Mouse (Mus musculus) embryo, embryonic 10 days (tissue): ENCODE data around the gene Rwdd2a.

Experiments
- DNase-seq: peaks from one replicate; pipeline ENCODE4 v3.0.0-alpha.2; 2015; ENCODE audit warnings: low spot score

Rwdd2a gene

GRCm38 (mm10) chr9:86571540-86572135 lies at the start of gene Rwdd2a, which contains the start of gene Pgm3:
TSS of gene Rwdd2a (plus strand) at chr9:86571991.
TSS of gene Pgm3 (minus strand) at chr9:86571842.
- DNase-seq = peak; percentile 93

DNA sequence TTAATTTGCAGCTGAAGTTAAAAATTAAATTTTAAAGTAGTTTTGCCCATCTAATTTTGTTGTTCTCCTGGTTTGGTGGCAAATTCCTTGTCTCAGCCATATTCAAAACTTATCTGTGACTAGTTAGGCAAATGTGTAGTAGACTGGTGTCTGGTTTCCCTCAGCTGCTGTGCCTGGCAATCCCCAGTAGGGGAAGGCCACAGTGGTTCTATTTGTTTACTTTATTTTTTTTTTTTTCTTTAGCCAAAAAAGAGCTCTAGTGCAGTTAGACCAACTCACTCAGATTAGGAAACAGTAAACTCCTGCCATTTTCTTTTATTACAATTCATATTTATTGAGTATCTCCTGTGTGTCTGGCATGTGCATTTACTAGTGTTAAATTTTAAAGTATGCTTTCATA lies 49.5 kb upstream of the Rwdd2a start:
- no peak for DNase-seq

- no peak for DNase-seq
Measured at GRCm38 (mm10) chr9:86525600-86525999, 46.2 kb upstream of the Rwdd2a start.

GRCm38 (mm10) chr9:86534071-86534470 lies 37.7 kb upstream of the Rwdd2a start:
- no peak for DNase-seq

DNA sequence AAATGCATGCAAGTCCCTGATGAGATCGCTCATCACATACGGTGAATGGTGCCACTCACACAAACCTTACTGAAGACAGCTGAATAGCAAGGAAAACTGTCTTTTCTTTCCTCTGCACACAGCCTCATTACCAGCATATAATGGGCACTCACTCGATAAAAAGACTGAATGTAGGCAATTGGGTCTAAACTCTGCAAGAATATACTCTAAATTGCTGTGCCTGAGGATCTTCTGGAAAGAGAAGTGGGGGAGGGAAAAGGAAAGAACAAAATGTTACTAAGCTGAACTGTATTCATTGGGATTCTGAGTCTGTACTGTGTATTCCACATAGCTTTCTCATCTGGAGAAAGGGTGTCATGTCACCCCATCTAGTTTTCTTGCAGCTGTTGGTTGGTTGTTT lies 28.3 kb upstream of the Rwdd2a start:
- no peak for DNase-seq

GRCm38 (mm10) chr9:86544559-86544958 lies 27.2 kb upstream of the Rwdd2a start:
- DNase-seq = no peak

GRCm38 (mm10) chr9:86549637-86550162 lies 22.1 kb upstream of the Rwdd2a start:
- no peak for DNase-seq

DNA sequence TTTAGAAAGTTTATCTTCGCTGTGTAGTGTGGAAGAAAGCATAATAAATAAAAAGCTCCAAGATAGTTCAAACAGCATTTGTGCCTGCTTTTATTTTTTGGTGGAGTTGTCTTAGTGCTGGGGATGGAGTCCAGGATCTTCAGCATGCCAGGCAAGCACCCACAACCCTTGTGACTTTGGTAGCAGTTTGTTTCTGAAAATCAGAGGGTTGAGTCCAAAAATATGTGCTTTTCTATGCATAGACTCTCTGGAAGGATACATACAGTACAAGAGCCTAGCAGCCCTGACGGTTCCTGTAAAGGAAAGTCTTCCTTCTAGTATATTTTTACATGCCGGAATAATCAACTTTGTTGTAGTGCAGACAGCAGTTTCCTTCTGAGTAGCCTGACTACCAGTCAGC lies 21.1 kb upstream of the Rwdd2a start:
- no peak for DNase-seq

DNA sequence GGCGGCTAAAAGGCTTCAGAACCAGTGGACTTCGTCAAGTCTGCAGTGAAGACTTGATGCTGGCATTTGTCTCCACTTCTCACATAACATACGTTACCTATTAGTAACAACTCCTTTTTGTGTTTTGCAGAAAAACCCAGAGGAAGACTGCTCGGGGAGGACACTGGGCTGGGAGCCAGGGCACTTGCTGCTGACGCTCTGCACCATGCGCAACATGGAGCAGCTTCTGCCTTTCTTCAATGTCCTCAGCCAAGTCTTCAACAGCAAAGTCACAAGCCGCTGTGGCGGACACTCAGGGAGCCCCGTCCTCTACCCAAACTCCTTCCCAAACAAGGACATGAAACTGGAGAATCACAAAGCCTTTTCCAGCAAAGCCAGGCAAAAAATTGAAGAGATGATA lies 17.9 kb upstream of the Rwdd2a start:
- DNase-seq = no peak

DNA sequence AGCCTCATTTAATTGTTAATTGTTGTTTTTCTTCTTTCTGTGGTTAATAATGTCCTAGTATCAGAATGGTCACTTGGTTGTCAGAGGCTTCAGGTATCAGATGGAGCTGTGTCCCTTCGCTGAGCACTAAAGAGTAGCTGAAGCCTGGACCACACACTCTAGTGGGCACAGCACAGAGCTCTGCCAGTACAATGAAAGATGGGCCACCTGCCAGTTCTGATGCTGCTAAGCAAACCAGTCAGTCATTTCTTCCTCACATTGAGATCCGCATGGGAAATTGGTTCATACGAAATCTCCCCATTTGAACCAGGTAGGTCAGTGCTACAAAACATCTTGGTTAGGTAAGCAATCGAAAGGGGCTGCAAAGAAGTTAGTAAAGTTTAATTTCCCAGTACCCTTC lies 17.1 kb upstream of the Rwdd2a start:
- no peak for DNase-seq

DNA sequence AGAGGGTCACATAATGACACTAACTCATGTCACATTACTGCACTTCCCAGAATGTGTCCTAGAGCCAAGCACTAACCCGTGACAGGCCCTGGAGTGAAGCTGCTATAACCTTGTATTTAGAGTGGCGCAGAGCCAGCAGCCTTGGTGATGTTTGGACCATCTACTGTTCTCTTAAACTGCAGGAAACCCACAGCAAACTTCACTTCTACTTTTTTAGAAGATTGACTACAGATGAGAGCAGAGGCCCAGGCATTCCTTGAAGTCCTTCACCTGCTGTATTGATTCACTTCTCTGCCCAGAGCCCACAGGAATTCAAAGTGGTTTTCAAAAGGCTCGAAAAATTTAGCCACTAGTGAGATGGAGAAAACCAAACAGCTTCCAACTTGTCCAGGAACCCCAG lies 11.2 kb upstream of the Rwdd2a start:
- DNase-seq = no peak

DNA sequence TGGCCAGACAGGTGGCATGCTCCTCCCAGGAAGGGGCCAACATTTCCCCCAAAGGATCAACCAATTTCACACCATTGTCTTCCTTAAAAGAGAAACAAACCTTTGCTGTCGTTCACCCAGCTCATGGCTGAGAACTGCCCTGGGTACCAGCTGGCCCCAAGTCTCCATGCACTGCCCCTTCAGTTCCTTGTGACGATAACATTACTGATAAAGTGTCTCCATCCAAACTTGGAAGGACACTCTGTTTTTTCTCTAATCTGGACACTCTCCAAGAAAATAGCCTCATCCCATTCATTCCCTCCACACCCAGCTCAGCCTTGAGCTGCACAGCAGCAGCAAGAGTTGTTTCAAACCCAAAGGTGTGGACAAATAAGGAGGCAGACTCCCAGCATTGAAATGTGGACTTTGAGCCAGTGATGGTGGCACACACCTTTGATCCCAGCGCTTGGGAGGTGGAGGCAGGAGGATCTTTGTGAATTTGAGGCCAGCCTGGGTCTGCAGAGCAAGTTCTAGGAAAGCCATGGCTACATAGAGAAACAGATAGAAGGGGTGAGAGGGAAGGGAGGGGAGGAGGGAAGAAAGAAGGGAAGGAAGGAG lies 2.4 kb upstream of the Rwdd2a start:
- DNase-seq = no peak

GRCm38 (mm10) chr9:86570261-86570890 lies 1.4 kb upstream of the Rwdd2a start:
- DNase-seq = no peak

GRCm38 (mm10) chr9:86570946-86571345 lies 845 bp upstream of the Rwdd2a start:
- no peak for DNase-seq

DNA sequence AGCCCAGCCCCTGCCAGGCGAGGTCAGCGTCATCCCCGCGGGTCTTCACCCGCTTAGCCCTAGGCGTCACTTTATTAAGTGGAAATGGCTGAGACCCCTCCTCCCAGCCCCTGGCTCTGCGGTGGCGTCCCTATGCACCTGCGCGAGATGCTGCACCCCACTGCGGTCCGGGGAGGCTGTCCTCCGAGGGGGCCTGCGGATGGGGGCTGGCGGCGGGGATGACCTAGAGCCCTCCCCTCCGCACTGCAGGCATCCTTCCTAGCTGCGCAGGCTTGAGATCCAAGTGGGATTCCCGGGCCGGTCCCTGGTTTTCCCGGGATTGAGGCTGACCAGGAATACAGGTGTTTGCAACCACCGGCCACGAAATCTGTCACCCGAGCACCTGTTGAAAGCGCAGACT lies 405 bp downstream of the Rwdd2a start:
- DNase-seq = no peak

GRCm38 (mm10) chr9:86572636-86573291 lies 973 bp downstream of the Rwdd2a start:
- peak; percentile 90 for DNase-seq

DNA sequence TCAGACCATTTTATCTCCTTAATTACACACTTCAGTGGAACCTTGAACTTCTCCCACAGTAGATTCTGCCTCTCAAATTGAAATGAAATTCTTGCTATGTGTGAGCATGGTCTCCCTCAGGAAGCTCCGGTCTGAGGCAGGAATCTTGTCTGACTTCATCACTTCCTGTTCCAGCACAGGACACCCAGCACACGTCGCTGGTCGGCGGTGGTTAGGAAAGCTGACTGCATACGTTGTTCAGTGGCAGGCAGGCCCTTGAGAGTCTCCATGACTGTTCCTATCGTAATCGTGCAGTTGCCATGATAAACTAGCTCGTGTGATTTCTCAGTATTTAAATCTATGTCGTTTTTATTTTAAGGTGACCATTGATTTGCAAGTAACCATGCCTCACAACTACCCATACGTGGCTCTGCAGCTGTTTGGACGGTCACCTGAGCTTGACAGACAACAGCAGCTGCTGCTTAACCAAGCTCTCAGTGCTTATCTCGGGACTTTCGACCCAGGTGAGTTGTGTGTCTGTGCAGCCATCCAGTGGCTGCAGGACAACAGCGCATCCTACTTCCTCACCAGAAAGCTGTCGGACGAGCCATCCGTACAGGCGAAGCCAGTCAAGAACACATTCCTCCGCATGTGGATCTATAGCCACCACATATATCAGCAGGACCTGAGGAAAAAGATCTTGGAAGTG lies 2.0 kb downstream of the Rwdd2a start:
- DNase-seq = no peak

- DNase-seq = no peak
Measured at GRCm38 (mm10) chr9:86575178-86575577, 3.4 kb downstream of the Rwdd2a start.

DNA sequence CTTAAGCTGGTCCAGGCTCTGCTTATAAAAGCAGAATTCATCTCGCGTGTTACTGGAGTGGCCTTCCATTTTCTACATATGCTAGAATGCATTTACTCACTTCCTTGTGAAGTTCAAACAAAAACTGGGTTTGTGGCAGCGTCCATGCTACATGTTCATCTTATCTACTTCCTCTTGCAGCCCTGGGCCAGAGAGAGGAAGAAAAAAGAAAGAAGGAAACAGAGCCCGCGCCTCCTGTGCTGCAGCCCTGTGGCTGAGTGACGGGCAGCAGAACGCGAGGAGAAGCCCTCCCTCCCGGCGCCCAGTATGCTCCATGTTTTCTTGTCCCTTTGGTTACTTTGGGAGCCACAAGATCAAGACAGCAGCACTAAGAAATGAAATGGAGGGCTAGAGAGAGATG lies 7.9 kb downstream of the Rwdd2a start:
- no peak for DNase-seq

DNA sequence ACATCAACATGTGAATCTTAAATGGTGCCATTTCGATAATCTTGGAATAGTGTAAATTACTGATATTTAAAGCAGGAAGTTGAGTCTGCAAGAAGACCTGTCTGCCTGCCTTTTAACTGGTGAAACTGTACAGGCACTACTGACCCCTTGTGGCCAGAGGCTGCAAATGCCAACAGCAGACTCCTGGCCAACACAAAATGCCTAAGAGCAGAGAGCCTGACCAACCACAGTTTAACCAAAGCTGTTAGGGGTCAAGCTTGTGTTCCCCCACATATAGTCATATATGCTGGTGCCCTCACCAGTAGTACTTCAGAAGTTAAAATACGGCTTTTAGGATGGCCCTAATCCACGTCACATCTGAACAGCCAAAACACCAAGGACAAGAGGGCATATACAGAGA lies 11.9 kb downstream of the Rwdd2a start:
- peak; percentile 80 for DNase-seq

DNA sequence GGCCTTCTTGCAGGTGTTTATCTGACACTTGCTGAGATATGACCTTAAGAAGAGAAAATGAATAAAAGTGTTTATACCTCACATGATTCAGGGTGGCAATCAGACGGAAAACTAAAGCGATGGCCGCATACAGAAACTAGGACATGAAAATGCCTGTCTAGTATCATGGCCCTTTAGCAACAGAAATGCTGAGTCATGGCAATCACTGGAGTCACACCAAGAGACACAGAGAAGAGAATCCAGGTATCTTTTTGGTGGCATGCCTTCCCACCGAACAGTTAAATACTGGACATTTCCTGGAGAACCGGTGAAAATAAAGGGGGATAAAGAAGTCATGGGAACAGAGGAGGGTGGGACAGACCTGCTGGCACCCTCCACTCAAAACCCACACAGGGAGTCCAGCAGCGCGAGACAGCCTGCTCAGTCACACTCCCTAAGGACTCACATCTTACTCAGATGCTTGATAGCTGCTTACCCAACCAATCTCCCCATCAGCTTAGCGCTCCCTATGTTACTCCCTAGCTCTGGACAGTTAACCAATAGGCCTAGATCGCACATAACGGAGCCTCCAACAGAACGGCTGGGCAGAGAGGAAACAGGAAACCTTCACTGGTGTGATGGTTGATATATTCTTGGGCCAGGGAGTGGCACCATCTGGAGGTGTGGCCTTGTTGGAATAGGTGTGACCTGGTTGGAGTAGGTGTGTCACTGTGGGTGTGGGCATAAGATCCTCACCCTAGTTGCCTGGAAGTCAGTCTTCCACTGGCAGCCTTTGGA lies 15.4 kb downstream of the Rwdd2a start:
- DNase-seq = no peak
